Mouse (Mus musculus): ENCODE data around the gene Vps52.

Gene Vps52

DNA sequence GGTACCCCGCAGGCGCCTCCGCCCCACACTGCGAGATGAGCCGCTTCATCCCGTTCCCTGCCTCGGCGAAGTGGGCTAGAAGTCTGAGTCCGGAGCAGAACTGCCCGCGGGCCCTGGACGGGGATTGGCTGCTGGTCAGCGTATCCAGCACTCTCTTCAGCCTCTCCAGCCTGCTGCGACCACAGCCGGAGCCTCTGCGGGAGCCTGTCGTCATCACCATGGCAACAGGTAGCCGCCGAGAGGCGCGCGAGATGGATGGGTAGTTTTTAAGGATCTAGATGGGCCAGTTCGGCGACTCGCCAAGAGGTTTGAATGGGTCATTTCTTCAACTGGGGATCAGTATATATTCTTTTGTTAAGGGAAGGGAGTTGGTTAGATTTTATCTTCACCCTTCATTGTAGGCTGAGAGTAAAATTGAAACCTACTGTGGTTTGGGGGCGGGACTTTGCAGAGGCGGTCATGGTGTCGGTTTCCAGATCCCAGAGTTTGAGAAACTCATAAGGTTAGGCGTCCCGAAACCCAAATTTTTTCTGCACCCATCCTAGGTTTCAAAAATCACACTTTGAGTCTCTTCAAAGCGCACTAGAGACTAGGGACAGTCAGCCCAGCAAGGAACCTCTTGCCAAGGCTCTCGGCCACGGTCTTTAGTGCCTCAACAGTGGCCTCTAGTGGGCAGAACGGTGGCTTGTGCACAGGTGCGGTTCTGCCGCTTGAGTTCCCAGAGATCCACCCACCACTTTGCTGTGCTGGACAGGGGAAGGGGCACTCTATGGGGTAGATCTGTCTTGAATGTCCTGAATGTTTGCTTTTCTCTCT is 35.1 kb upstream of the Vps52 start:
- peak; percentile 90 for DNase-seq (ENCODE audit: low read depth)

DNA sequence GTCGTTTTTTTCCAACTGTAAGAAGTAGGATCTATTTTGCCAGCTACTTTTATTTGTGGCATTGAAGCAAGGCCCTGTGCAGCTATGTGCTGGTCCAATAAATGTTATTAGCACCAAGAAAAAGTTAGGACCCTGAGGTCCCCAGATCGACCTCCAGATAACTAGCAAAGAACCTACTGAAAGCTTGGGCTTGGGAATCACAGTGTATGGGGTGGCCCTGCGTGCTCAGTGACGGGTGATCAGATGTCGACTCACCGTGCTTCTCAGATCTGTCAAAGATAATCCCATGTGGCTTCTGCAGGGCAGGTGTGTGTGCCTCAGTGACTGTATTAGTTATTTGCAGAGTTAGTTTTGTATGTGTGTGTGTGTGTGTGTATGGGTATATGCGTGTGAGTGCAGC is 34.3 kb upstream of the Vps52 start:
- no peak for DNase-seq (ENCODE audit: low read depth)

DNA sequence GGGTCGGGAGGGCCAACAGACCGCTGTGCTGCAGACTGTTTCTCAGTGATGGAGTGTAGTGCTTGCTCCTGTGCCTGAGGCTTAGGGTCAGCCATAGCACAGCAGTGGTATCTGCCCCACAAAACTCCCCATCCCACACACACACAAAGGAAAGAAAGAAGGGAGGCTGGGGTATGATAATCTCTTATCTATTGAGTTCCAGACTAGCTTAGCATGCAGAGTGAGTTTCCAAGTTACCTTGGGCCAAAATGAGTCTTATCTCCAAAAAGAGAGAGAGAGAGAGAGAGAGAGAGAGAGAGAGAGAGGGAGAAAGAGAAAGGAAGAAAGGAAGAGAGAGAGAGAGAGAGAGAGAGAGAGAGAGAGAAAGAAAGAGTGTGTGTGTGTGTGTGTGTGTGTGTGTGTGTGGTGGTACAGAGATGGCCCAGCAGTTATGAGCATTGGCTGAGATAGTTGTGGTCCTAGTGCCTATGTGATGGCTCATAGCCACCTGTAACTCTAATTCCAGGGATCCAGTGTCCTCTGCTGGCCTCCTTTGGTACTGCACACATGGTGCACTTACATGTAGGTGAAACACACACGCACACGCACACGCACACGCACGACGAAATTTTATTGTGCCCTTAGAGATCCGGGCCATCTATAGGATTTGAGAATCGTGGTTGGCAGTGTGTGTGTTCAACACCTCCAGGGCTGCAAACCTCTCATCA is 30.9 kb upstream of the Vps52 start:
- no peak for DNase-seq (ENCODE audit: low read depth)

DNA sequence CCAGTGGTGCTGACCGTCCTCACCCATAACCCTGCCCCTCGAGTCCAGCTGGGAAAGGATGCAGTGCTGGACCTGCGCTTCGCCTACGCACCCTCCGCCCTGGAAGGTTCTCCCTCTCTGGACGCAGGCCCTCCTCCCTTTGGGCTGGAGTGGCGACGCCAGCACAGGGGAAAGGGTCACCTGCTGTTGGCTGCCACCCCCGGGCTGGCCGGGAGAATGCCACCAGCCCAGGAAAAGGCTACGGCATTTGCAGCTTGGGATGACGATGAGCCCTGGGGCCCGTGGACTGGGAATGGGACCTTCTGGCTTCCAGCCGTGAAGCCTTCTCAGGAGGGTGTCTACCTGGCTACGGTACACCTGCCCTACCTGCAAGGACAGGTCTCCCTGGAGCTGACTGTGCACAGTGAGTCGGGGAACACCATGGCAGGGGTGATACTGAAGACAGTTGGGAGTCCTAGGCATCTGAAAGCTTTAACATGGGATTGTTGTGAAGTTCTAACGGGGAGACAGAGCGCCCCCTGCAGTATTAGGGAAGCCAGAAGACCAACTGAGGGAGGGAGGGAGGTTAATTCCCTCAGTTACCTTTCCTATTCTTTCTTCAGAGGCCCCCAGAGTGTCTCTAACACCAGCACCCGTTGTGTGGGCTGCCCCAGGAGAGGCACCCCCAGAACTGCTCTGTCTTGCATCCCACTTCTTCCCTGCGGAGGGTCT is 30.1 kb upstream of the Vps52 start:
- DNase-seq (ENCODE audit: low read depth): no peak

DNA sequence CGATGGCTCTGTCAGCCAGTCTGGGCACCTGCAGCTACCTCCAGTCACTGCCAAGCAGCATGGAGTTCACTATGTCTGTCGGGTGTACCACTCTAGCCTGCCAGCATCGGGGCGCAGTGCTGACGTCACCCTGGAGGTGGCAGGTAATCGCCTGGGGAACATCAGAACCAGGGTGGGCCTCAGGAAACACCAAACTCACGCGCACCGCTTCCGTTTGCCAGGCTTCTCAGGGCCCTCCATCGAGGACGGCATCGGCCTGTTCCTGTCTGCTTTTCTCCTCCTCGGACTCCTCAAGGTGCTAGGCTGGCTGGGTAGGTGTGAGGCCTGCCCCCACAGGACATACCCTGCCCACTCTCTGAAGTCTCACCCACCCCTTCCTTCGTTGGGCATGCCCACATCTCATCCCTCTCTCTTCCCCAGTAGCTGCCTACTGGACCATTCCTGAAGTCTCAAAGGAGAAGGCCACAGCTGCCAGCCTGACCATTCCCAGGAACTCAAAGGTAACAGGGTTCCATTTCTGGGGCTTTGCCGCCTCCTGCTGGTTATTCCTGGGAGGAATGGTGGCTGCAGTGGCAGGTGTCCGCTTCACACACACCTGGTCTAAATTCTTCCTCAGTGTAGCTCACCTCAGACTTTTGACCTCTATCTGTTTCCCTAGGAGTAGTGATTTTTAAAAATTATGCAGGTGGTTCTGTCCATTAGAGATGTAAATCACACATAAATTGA is 29.2 kb upstream of the Vps52 start:
- no peak for DNase-seq (ENCODE audit: low read depth)

DNA sequence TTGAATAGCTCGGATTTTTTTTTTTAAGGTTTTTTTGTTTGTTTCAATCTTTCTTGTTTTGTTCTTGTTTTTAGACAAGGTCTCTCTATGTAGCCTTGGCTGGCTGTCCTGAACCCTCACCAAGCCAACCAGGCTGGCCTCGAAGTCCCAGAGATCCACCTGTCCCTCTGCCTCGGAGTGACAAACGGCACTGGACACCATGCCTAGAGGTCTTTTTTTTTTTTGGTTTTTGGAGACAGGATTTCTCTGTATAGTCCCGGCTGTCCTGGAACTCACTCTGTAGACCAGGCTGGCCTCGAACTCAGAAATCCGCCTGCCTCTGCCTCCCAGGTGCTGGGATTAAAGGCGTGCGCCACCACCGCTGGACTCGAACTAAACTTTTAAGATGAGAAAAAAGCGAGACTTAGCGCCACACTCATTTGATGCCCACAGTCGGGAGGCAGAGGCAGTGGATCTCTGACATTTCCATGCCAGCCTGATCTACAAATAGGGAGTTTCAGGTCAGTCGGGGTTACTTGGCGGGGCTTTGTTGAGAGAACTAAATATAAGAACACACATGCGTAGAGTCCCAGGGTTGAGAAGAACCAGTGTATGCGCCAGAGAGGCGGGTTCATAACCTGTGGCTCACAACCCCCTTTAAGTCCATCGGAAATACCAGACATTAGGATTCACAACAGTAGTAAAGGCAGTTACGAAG is 27.2 kb upstream of the Vps52 start:
- DNase-seq (ENCODE audit: low read depth): no peak

DNA sequence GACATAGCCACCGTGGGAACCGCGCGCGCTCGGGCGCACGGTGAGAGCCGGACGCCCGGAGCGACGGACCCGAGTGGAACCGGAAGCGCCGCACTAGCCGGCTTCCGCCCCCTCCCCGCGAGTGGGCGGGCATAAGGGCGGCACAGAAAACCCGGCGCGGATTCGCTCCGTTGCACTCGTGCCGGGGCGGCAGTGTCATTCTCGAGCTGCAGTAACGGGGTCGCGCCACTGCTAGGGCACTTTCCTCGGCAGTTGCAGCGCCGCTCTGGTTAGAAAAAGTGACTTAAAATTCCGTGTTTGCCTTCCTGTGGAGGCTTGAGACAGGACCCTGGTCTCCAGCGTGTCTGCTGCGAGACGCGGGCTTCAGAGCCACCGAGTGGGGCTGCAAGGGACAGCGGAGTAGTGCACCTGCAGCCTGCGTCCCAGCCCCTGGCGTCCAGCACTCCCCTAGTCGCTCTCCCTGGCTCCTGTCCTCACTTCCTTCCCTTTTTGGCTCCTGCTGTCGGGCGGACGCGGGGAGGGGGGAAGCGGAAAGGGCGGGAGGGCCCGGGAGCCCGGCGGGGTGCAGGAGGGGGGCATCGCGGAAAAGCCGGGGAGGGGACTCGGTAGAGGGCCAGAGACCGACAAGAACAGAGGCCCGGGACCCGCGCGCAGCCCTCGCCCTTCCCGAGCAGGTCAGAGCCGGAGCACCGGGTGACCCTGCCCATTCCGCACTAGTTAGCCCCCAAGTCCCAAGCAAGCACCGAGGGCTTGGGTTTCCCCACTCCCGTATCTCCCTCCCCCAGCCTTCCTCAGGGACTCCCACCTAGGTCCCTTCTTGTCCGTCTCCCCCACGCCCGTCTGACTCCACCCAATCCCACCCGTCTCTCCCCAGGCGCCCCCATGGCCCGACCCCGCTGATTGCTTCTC is 26.0 kb upstream of the Vps52 start, which contains the start of gene Rgl2:
Rgl2 (plus strand) TSS at position 173 of the 909 bp plus-strand sequence.
- DNase-seq (ENCODE audit: low read depth): peak; percentile 89

DNA sequence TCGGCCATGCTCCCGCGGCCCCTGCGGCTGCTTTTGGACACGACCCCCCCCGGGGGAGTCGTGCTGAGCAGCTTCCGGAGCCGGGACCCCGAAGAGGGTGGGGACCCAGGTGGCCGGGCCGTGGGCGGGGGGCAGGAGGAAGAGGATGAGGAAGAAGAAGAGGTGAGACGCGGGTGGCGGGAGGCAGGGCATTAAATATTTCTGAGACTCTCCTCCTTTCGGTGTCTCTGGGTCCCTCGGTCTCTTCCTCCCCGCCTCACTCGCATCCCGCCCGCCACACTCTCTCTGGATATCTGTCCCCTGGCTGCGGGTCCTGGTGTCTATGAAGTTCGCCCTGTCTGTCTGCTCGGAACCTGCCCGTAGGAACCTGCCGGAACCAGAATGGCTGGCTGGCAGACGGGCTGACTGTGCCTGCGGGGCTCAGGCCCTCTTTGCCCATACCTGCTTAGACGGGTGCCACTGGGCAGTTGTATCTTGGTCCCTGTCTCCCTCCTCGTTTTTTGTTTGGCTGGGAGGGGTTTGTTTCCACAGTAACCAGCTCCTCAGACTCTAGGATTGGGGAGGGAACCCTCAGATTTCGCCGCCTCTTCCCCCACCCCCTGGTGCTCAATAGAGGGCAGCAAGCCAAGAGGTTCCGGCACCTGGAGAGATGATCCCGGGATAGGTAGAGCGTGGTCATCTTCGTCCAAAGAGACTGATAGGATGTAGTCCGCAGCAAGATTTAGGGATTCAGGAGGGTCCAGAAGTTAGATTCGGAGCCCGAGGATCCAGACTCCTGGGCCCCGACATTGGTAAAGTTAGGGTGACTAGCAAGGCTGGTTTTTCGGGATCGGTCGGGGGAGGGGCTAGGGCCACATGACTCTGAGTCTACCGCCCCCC is 25.1 kb upstream of the Vps52 start:
- DNase-seq (ENCODE audit: low read depth): no peak

DNA sequence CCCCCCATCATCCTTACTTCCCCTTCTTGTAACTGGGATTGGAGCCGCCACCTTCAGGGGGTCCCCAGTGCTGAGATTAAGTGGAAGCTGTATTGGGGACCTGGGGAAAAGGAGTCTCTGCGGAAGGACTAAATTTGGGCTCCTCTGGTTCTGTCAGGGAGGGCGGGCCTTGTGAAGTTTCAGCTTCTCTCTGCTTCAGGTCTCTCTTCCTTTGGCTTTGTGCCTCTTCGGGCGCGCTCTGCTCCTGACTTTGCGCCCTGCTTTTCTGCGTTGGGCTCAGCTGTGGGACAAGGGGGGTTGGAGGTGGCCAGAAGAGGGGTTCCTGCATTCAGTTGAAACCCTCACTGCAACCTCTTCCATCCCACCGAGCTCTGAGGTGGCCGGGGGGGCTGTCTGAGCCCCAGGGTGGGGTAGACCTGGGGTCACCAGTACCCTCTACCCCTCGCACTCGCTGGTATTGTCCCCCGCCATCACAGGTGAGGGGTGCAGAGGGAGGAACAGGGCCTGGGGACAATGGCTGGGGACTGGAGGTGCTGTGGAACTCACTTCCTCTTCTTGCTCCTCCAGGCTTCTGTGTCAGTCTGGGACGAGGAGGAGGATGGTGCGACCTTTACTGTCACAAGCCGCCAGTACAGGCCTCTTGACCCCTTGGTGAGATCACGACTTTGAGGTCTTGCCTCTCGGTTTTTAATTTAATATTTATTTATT is 24.3 kb upstream of the Vps52 start:
- no peak for DNase-seq (ENCODE audit: low read depth)

DNA sequence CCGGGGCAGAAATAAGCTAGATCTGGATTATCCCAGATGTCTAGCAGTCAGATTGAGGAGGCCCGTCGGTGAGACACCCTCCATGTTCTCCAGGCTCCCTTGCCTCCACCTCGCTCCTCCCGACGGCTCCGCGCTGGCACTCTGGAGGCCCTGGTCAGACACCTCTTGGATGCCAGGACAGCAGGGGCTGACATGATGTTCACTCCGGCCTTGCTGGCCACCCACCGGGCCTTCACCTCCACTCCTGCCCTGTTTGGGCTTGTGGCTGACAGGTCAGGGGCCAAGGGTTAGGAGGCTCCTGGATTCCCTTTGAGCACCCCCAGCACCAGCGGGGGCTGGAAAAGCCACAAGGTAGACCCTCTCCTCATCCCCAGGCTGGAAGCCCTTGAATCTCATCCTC is 23.7 kb upstream of the Vps52 start:
- no peak for DNase-seq (ENCODE audit: low read depth)

DNA sequence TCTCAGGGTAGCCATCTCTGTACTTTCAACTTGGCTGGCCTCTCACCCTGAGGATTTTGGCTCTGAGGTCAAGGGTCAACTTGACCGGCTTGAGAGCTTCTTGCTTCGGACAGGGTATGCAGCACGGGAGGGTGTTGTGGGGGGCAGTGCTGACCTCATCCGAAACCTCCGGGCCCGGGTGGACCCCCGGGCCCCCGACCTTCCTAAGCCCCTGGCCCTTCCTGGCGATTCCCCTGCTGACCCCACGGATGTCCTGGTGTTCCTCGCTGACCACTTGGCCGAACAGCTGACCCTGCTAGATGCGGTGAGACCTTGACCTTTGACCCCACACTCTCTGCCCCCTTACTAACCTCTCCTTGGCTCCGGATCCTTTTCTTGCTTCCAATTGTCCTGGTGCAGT is 23.2 kb upstream of the Vps52 start:
- no peak for DNase-seq (ENCODE audit: low read depth)

DNA sequence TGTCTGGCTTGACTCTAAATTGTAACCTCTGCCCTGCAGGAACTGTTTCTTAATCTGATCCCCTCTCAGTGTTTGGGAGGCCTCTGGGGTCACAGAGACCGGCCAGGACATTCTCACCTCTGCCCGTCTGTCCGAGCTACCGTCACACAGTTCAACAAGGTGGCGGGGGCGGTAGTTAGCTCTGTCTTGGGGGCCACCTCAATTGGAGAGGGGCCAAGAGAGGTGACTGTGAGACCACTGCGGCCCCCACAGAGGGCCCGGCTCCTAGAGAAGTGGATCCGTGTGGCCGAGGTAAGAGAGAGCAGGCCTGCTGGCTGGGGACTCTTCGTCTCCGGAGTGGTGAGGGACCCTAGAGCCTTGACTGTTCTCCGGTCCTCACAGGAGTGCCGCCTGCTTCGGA is 22.6 kb upstream of the Vps52 start:
- DNase-seq (ENCODE audit: low read depth): no peak

DNA sequence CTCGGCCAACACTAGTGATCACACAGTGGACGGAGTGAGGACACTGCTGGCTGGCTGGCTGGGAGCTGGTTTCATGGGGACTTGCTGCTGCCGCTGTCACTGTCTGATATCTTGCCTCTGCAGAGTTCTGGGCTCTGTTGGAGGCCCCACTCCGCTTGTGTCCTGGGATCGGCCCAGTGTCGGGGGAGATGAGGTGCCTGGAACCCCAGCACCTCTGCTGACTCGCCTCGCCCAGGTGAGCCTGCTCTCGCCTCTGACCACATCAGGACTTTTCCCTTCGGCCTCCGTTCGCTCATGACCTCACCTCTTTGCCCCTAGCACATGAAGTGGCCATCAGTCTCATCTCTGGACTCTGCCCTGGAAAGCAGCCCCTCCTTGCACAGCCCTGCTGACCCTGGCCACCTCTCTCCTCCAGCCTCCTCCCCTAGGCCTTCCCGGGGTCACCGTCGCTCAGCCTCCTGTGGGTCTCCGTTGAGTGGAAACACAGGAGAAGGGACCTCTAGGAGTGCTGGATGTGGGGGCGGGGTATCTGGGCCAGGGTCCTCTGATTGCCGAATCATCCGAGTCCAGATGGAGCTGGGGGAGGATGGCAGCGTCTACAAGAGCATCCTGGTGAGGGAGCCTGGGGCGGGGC is 20.1 kb upstream of the Vps52 start:
- no peak for DNase-seq (ENCODE audit: low read depth)

DNA sequence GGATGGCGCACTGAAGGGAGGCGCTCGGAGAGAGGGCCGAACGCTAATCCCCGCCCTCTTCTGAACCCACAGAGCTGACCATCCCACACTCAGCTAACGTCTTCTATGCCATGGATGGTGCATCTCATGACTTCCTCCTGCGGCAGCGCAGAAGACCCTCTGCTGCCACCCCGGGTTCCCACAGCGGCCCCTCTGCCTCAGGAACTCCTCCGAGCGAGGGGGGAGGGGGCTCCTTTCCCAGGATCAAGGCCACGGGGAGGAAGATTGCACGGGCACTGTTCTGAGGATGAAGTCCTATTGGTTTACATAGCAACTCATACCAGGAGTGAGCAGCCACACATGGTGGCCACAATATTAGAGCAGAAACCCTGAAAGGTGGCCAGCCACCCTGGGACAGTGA is 18.6 kb upstream of the Vps52 start:
- no peak for DNase-seq (ENCODE audit: low read depth)

DNA sequence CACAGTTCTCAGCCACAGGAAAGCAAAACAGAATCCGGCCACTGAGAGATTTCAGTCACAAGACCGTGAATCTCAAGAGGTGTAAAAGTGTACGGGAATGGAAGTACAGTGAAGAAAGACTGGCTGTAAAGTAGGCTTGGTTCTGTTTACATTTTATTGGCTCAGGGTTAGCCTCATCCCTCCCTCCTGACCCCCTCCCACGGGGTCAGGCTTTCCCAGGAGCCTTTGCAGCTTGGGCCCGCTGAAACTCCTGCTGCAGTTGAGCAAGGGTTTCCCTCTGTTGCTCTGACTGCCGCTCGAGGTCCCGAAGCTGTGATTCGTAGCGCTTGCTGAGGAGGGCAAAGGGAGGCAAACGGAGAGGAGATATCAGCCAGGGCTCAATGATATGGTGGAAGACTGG is 16.8 kb upstream of the Vps52 start:
- no peak for DNase-seq (ENCODE audit: low read depth)

DNA sequence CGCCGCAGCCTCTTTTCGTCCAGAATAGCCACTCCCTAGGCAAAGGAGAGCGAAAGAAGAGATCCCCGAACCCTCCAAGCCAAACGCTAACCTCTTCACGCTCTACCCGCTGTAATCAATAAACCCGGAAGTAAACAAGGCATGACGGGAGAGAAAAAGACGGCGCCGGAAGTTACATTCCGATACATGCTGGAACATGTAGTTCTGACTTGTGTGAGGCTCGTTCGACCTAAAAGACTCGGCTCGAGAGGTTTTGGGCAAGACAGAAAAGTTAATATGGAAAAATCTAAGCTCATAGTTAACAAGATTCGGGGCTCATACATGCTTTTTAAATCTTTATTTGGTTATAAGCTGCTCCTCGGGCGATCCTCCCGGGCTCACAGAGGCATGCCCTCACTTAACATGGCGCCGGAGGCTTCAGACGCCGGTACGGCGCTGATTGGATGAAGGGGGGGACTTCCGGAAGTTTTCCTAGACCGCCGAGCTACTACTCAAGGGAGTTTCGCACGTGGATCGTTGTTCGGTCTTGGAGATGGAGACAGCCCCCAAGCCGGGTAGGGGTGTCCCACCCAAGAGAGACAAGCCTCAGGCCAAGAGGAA is 15.3 kb upstream of the Vps52 start, which contains the start of the genes Pfdn6 and Wdr46:
Pfdn6 (minus strand) TSS at position 138 of the 600 bp plus-strand sequence.
Wdr46 (plus strand) TSS at position 455 of the 600 bp plus-strand sequence.
- peak; percentile 90 for DNase-seq (ENCODE audit: low read depth)

DNA sequence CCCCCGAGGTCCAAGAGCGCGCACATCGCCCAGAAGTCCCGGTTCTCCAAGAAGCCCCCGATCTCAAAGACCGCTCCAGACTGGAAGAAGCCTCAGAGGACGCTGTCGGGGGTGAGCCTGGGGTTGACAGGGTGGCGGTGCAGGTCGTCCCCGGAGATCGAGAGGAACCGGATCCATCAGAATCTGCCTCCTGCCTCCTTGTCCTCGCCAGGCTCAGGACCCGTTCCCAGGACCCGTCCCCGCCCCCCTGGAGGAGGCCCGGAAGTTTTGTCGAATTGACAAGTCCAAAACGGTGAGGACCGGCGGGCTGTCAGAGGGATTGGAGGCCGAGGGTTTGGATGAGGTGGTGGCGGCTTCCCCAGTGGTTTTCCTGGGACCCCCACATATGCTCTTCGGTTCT is 14.6 kb upstream of the Vps52 start:
- no peak for DNase-seq (ENCODE audit: low read depth)

DNA sequence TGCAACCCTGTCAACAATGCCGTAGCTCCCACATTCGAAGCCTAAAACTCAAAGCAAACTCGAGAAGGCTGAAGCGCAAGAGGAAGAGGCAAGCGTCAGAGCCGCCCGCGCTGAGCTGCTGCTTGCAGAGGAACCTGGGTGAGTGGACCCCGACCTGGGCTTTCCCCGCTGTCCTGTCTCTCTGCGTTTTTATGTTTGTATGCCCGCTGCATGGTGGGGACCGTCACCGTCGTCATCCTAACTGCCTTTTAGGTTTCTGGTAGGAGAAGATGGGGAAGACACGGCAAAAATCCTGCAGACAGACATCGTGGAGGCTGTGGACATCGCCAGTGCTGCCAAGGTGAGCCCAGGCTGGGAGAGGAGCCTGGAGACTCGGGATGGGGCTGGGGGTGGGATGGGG is 14.2 kb upstream of the Vps52 start:
- no peak for DNase-seq (ENCODE audit: low read depth)
